Mouse (Mus musculus) ES-E14 (cell line): ENCODE data around the gene Sdf4. TPM values are rescaled to one million over a fixed set of nuclear protein-coding genes. Genes with fewer than 3 reads are reported as not detected.

ENCODE experiments used
- DNase-seq: peaks from one replicate; pipeline ENCODE4 v3.0.0-alpha.2; 2013; ENCODE audit warnings: low read depth, low spot score
- H3K27ac ChIP-seq: 2 replicates; pipeline ENCODE4 v1.5.1; 2012; ENCODE audit warnings: low read depth, mild to moderate bottlenecking, low read length, moderate library complexity, mixed read lengths; ENCODE audit not compliant: poor library complexity, insufficient read depth, severe bottlenecking
- H3K36me3 ChIP-seq: 2 replicates; pipeline ENCODE4 v1.6.1; 2012; ENCODE audit warnings: mild to moderate bottlenecking, low read length, moderate library complexity, mixed read lengths; ENCODE audit not compliant: control insufficient read depth, poor library complexity, insufficient read depth, severe bottlenecking
- H3K4me1 ChIP-seq, 2 experiments: fragments of 150-350 bp in 1 of 2; sonication (generic) in 1 of 2; 2 replicates each; pipeline ENCODE4 v1.6.1; 2012; ENCODE audit warnings: low read length in 2 of 2, mild to moderate bottlenecking in 1 of 2, mixed read lengths in 1 of 2; ENCODE audit not compliant: control insufficient read depth in 2 of 2, insufficient read depth in 2 of 2, poor library complexity in 1 of 2
- H3K4me3 ChIP-seq, 2 experiments: fragments of 150-350 bp in 1 of 2; sonication (generic) in 1 of 2; 2 replicates each; pipeline ENCODE4 v1.5.1; 2012; ENCODE audit warnings: low read length in 2 of 2, low read depth in 1 of 2, mild to moderate bottlenecking in 1 of 2, mixed read lengths in 1 of 2; ENCODE audit not compliant: insufficient read depth in 1 of 2, poor library complexity in 1 of 2, severe bottlenecking in 1 of 2
- H3K9ac ChIP-seq: 2 replicates; pipeline ENCODE4 v1.6.1; 2012; ENCODE audit warnings: low read depth, mild to moderate bottlenecking, low read length, mixed read lengths; ENCODE audit not compliant: poor library complexity, insufficient read depth, severe bottlenecking
- H3K9me3 ChIP-seq: fragments of 150-350 bp; sonication (generic); 2 replicates; pipeline ENCODE4 v1.6.1; 2012; ENCODE audit warnings: low read depth, mild to moderate bottlenecking, low read length; ENCODE audit not compliant: control insufficient read depth, insufficient read depth
- CHD2 ChIP-seq: IDR thresholded peaks from 2 replicates; pipeline ENCODE4 v1.6.1; 2014; ENCODE audit warnings: mild to moderate bottlenecking, low read depth, low read length, inconsistent platforms
- HCFC1 ChIP-seq: IDR thresholded peaks from 2 replicates; pipeline ENCODE4 v1.6.1; 2012; ENCODE audit warnings: low read length, inconsistent platforms, borderline replicate concordance; ENCODE audit not compliant: insufficient read depth
- MAFK ChIP-seq: IDR thresholded peaks from 2 replicates; pipeline ENCODE4 v1.6.1; 2014; ENCODE audit warnings: mild to moderate bottlenecking, low read depth, low read length, inconsistent platforms; ENCODE audit not compliant: insufficient read depth
- ZC3H11A ChIP-seq: IDR thresholded peaks from 2 replicates; pipeline ENCODE4 v1.6.1; 2012; ENCODE audit warnings: low read depth, mild to moderate bottlenecking, inconsistent platforms, low read length, borderline replicate concordance
- ZNF384 ChIP-seq: IDR thresholded peaks from 2 replicates; pipeline ENCODE4 v1.6.1; 2012; ENCODE audit warnings: low read depth, low read length, inconsistent platforms
- in situ Hi-C, 2 experiments: fragments of 600-800 bp; cut with MboI; formaldehyde crosslinking; loops; one replicate each; pipeline ENCODE4 v1.15.1; 2025; ENCODE audit warnings: low sequenced_read_pairs in 2 of 2, inconsistent platforms in 1 of 2; ENCODE audit not compliant: unreplicated experiment in 2 of 2
- total RNA-seq: library from RNA; depleted of rRNA; stranded (reverse); fragments of 300-350 nt; gene quantifications from 2 replicates; pipeline ENCODE4 v1.2.3, GENCODE M21; 2012

Gene Sdf4
- total RNA-seq, 1 experiment = 176 TPM

GRCm38 (mm10) chr4:156032856-156033255 lies 40.2 kb downstream of the Sdf4 start:
- no peak for TF ChIP-seq HCFC1
- no peak for TF ChIP-seq ZNF384
- TF ChIP-seq CHD2 = no peak
- no peak for TF ChIP-seq MAFK
- TF ChIP-seq ZC3H11A = no peak
- Histone ChIP-seq H3K9ac (no peak overlapping the region), H3K9me3 (no peaks in the 10 kb centered on the region), H3K27ac (no peak overlapping the region; the same call in 1 of the 2 replicates), H3K4me1 (peaks cover 7 to 24% of the 10 kb centered on the region in 2 experiments; a peak in 3 of 4 replicates), H3K4me3 (no peak overlapping the region), H3K36me3 (peaks cover 2% of the 10 kb centered on the region; the same call in 1 of the 2 replicates)
- DNase-seq = no peak
- in situ Hi-C loops = no loop called here

DNA sequence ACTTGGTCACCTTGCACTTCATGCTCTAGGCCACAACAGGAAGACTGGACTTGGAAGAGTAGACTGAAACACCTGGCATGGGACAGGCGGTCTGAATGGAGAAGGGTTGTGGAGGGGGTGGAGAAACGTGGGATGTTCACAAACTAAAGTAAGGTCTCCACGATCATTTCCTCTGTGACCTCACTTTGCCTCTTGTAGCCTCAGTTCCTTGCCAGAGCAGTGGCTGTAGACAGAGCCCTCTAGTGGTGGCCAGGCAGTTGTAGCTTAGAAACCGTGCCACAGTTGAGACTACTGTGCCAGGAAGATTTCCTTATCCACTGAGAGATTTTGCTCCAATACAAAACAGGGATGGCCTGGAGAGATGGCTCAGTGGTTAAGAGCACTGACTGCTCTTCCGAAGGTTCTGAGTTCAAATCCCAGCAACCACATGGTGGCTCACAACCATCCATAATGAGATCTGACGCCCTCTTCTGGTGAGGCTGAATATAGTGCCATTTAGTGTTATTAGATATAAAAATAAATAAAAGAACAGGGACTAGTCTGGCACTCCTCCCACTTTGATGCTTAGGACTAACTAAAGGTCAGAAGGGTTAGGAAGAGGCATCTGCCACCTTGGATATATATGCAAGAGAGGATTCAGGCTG lies 40.9 kb downstream of the Sdf4 start:
- DNase-seq = peak; percentile 53
- H3K9ac ChIP-seq = no peak overlapping the region
- in situ Hi-C loops = no loop called here
- TF ChIP-seq HCFC1 = no peak
- TF ChIP-seq ZNF384 = no peak
- TF ChIP-seq MAFK = no peak
- peak; percentile 24; the same call in 1 of the 2 replicates for TF ChIP-seq ZC3H11A
- no peaks in the 10 kb centered on the region for H3K9me3 ChIP-seq
- no peak overlapping the region for H3K27ac ChIP-seq
- H3K4me3 ChIP-seq = peak overlapping the region in 1 of 2 experiments; percentile 7; a peak in 1 of 4 replicates
- H3K36me3 ChIP-seq = 0 out of 2 replicates have a peak, but pooled peaks cover 2% of the 10 kb centered on the region
- peaks cover 7 to 24% of the 10 kb centered on the region in 2 experiments; a peak in 3 of 4 replicates for H3K4me1 ChIP-seq

GRCm38 (mm10) chr4:156034301-156034700 lies 41.6 kb downstream of the Sdf4 start:
- DNase-seq = no peak
- Histone ChIP-seq H3K4me1 (peaks cover 7 to 24% of the 10 kb centered on the region in 2 experiments; a peak in 3 of 4 replicates), H3K36me3 (0 out of 2 replicates have a peak, but pooled peaks cover 2% of the 10 kb centered on the region), H3K4me3 (peak overlapping the region in 1 of 2 experiments; percentile 56; a peak in 2 of 4 replicates), H3K9me3 (no peaks in the 10 kb centered on the region), H3K9ac (peak overlapping the region; percentile 45; the same call in 1 of the 2 replicates), H3K27ac (no peak overlapping the region)
- in situ Hi-C loops = no loop called here
- no peak for TF ChIP-seq ZNF384
- TF ChIP-seq ZC3H11A = no peak
- no peak for TF ChIP-seq HCFC1
- TF ChIP-seq MAFK = no peak
- TF ChIP-seq CHD2 = no peak

DNA sequence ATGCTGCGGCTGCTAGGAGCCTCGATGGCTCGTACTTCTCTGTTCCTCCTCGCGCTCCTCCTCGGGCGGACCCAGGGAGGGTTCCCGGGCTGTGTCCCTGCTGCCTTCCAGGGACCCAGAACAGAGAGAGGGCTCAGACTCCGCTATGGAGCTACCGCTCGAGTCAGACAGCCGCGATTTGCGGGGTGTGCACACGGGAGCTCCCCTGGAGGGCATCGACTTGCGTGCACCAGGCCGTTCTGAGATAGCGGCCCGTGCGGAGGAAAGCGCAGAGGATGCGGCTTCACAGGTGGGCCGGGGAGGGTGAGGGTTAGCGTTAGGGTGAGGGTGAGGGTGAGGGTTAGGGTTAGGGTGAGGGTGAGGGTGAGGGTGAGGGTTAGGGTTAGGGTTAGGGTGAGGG lies 42.2 kb downstream of the Sdf4 start:
- peaks cover 7 to 24% of the 10 kb centered on the region in 2 experiments; a peak in 3 of 4 replicates for H3K4me1 ChIP-seq
- DNase-seq = peak; percentile 17
- in situ Hi-C loops = no loop called here
- H3K36me3 ChIP-seq = no peaks in the 10 kb centered on the region
- H3K27ac ChIP-seq = no peak overlapping the region
- TF ChIP-seq CHD2 = no peak
- TF ChIP-seq HCFC1 = no peak
- TF ChIP-seq ZNF384 = no peak
- no peak for TF ChIP-seq ZC3H11A
- no peak for TF ChIP-seq MAFK
- peak overlapping the region; percentile 45 for H3K9ac ChIP-seq
- H3K4me3 ChIP-seq = peak overlapping the region; percentile 56 to 68
- no peaks in the 10 kb centered on the region for H3K9me3 ChIP-seq
